Mouse (Mus musculus): Measurements from ENCODE around the gene D930048N14Rik.

The D930048N14Rik gene

GRCm38 (mm10) chr11:51706451-51706850, 55.7 kb downstream of the D930048N14Rik start:
- no peak for DNase-seq

- DNase-seq: no peak
Observed at GRCm38 (mm10) chr11:51707080-51707479, 56.3 kb downstream of the D930048N14Rik start.
